Mouse (Mus musculus) lung, embryonic 16.5 days (tissue): ENCODE data around the gene Cd244a. TPM values are rescaled to one million over a fixed set of nuclear protein-coding genes. Genes with fewer than 3 reads are reported as not detected.

Source experiments
- ATAC-seq: fragments of 200-750 bp; cut with Nextera tagmentation; 2 replicates; pipeline ENCODE4 v1.8.0; 2017; ENCODE audit warnings: low read depth, mild to moderate bottlenecking, moderate library complexity
- H3K27ac ChIP-seq: fragments of 300-500 bp; sonication (generic); 2 replicates; pipeline ENCODE4 v1.5.1; 2014; ENCODE audit warnings: mild to moderate bottlenecking, control low read depth, low read length
- H3K27me3 ChIP-seq: fragments of 300-500 bp; sonication (generic); 2 replicates; pipeline ENCODE4 v1.6.1; 2014; ENCODE audit warnings: low read depth, low read length, mixed read lengths; ENCODE audit not compliant: control insufficient read depth, insufficient read depth
- H3K36me3 ChIP-seq: fragments of 300-500 bp; sonication (generic); 2 replicates; pipeline ENCODE4 v1.6.1; 2014; ENCODE audit warnings: low read length; ENCODE audit not compliant: control insufficient read depth, insufficient read depth
- H3K4me1 ChIP-seq: fragments of 300-500 bp; sonication (generic); replicated peaks from 2 replicates; pipeline ENCODE4 v1.6.1; 2014; ENCODE audit warnings: low read length, mixed read lengths; ENCODE audit not compliant: control insufficient read depth, insufficient read depth
- H3K4me2 ChIP-seq: fragments of 300-500 bp; sonication (generic); 2 replicates; pipeline ENCODE4 v1.6.1; 2014; ENCODE audit warnings: low read depth, low read length, control low read depth
- H3K4me3 ChIP-seq: fragments of 300-500 bp; sonication (generic); 2 replicates; pipeline ENCODE4 v1.5.1; 2014; ENCODE audit warnings: mild to moderate bottlenecking, low read length, control low read depth
- H3K9ac ChIP-seq: fragments of 300-500 bp; sonication (generic); 2 replicates; pipeline ENCODE4 v1.6.1; 2014; ENCODE audit warnings: low read length, control low read depth
- H3K9me3 ChIP-seq: fragments of 300-500 bp; sonication (generic); 2 replicates; pipeline ENCODE4 v1.6.1; 2016; ENCODE audit warnings: low read length; ENCODE audit not compliant: control insufficient read depth
- WGBS: fragments of 180-500 bp; shearing (Covaris S2); extraction: QIAGEN DNeasy Blood & Tissue Kit; methylation state at CpG from one replicate; pipeline ENCODE4 v1.1.7; 2014; 5-methylcytosine and 5-hydroxymethylcytosine counted together
- polyA plus RNA-seq: library from polyadenylated mRNA; unstranded; fragments of >200 nt; fragmentation: Nextera tagmentation; extraction: Ambion mirVana; gene quantifications from 2 replicates; pipeline ENCODE4 v1.2.1, GENCODE M21; 2015

Gene Cd244a
- polyA plus RNA-seq, 1 experiment from 2014 or later, result 1.0 TPM

GRCm38 (mm10) chr1:171610781-171611180 lies 51.8 kb downstream of the Cd244a start:
- H3K27ac ChIP-seq, result no peak overlapping the region
- no peaks in the 10 kb centered on the region for H3K4me1 ChIP-seq
- 6% methylated on average over 1 of the region's 1 CpGs for WGBS
- no peak for ATAC-seq
- no peaks in the 10 kb centered on the region for H3K9me3 ChIP-seq
- no peak overlapping the region for H3K9ac ChIP-seq
- no peaks in the 10 kb centered on the region for H3K36me3 ChIP-seq
- no peaks in the 10 kb centered on the region for H3K27me3 ChIP-seq
- no peak overlapping the region for H3K4me3 ChIP-seq
- H3K4me2 ChIP-seq, result no peak overlapping the region

GRCm38 (mm10) chr1:171613962-171614361 lies 55.0 kb downstream of the Cd244a start:
- no peak overlapping the region for H3K27ac ChIP-seq
- WGBS, result 10% methylated on average over 2 of the region's 2 CpGs
- no peak for ATAC-seq

GRCm38 (mm10) chr1:171616881-171617515 lies 58.0 kb downstream of the Cd244a start:
- Histone ChIP-seq H3K9ac (no peak overlapping the region), H3K4me3 (no peak overlapping the region), H3K36me3 (no peaks in the 10 kb centered on the region), H3K9me3 (no peaks in the 10 kb centered on the region), H3K4me2 (no peak overlapping the region), H3K4me1 (no peaks in the 10 kb centered on the region), H3K27me3 (no peaks in the 10 kb centered on the region), H3K27ac (no peak overlapping the region)
- ATAC-seq, result no peak
- WGBS, result 70% methylated on average over 11 of the region's 11 CpGs

More at GRCm38 (mm10) chr1:171613962-171614361, 55.0 kb downstream of the Cd244a start:
- Histone ChIP-seq H3K27me3 (no peaks in the 10 kb centered on the region), H3K4me1 (no peaks in the 10 kb centered on the region), H3K4me2 (no peak overlapping the region), H3K9me3 (no peaks in the 10 kb centered on the region), H3K9ac (no peak overlapping the region), H3K36me3 (no peaks in the 10 kb centered on the region), H3K4me3 (no peak overlapping the region)

GRCm38 (mm10) chr1:171619001-171619400 lies 60.0 kb downstream of the Cd244a start:
- WGBS, result 72% methylated on average over 8 of the region's 8 CpGs
- Histone ChIP-seq H3K4me2 (no peak overlapping the region), H3K4me1 (no peaks in the 10 kb centered on the region), H3K9ac (no peak overlapping the region), H3K36me3 (no peaks in the 10 kb centered on the region), H3K4me3 (no peak overlapping the region), H3K27ac (no peak overlapping the region), H3K9me3 (no peaks in the 10 kb centered on the region), H3K27me3 (no peaks in the 10 kb centered on the region)
- ATAC-seq, result no peak

GRCm38 (mm10) chr1:171619645-171620044 lies 60.7 kb downstream of the Cd244a start:
- H3K4me2 ChIP-seq, result no peak overlapping the region
- no peak overlapping the region for H3K27ac ChIP-seq
- H3K9ac ChIP-seq, result no peak overlapping the region
- H3K36me3 ChIP-seq, result no peaks in the 10 kb centered on the region
- no peak for ATAC-seq
- no peaks in the 10 kb centered on the region for H3K27me3 ChIP-seq
- H3K4me1 ChIP-seq, result no peaks in the 10 kb centered on the region
- H3K9me3 ChIP-seq, result no peaks in the 10 kb centered on the region
- H3K4me3 ChIP-seq, result no peak overlapping the region
- 78% methylated on average over 3 of the region's 3 CpGs for WGBS

- no peak overlapping the region for H3K9ac ChIP-seq
- ATAC-seq, result no peak
- H3K27ac ChIP-seq, result no peak overlapping the region
- WGBS, result 83% methylated on average over 6 of the region's 6 CpGs
- H3K4me3 ChIP-seq, result no peak overlapping the region
- H3K27me3 ChIP-seq, result no peaks in the 10 kb centered on the region
- no peak overlapping the region for H3K4me2 ChIP-seq
- H3K4me1 ChIP-seq, result no peaks in the 10 kb centered on the region
- H3K9me3 ChIP-seq, result no peaks in the 10 kb centered on the region
- H3K36me3 ChIP-seq, result no peaks in the 10 kb centered on the region
These were observed 61.1 kb downstream of the Cd244a start for GRCm38 (mm10) chr1:171620091-171620490.

GRCm38 (mm10) chr1:171627801-171628200 lies 68.8 kb downstream of the Cd244a start:
- Histone ChIP-seq H3K9ac (no peak overlapping the region), H3K36me3 (no peaks in the 10 kb centered on the region), H3K4me1 (0 out of 2 replicates have a peak, but pooled peaks cover 2% of the 10 kb centered on the region), H3K9me3 (no peaks in the 10 kb centered on the region), H3K27ac (no peak overlapping the region), H3K4me3 (no peak overlapping the region), H3K27me3 (no peaks in the 10 kb centered on the region), H3K4me2 (no peak overlapping the region)
- ATAC-seq, result no peak
- WGBS, result 74% methylated on average over 3 of the region's 3 CpGs

- Histone ChIP-seq H3K36me3 (no peaks in the 10 kb centered on the region), H3K27me3 (no peaks in the 10 kb centered on the region), H3K9ac (no peak overlapping the region), H3K4me1 (0 out of 2 replicates have a peak, but pooled peaks cover 2% of the 10 kb centered on the region), H3K27ac (no peak overlapping the region), H3K4me2 (no peak overlapping the region), H3K9me3 (no peaks in the 10 kb centered on the region), H3K4me3 (no peak overlapping the region)
- ATAC-seq, result no peak
- WGBS, result 64% methylated on average over 6 of the region's 6 CpGs
These were observed 70.2 kb downstream of the Cd244a start for GRCm38 (mm10) chr1:171629168-171629567.

- Histone ChIP-seq H3K4me1 (0 out of 2 replicates have a peak, but pooled peaks cover 2% of the 10 kb centered on the region), H3K9ac (no peak overlapping the region), H3K4me2 (no peak overlapping the region), H3K27me3 (no peaks in the 10 kb centered on the region), H3K4me3 (no peak overlapping the region), H3K36me3 (no peaks in the 10 kb centered on the region), H3K27ac (no peak overlapping the region), H3K9me3 (no peaks in the 10 kb centered on the region)
- ATAC-seq, result no peak
- WGBS, result 58% methylated on average over 7 of the region's 7 CpGs
These were observed 71.0 kb downstream of the Cd244a start for GRCm38 (mm10) chr1:171630041-171630440.
